Mouse (Mus musculus): ENCODE measurements around the gene Emc7. TPM values are rescaled to one million over a fixed set of nuclear protein-coding genes. Genes with fewer than 3 reads are reported as not detected.
"Not testable (repeated sequence)": the region's sequence is repeated elsewhere in the genome, so short reads cannot be mapped to it uniquely, and the experiment has no call there.

Emc7 gene
- polyA plus RNA-seq, 1 experiment from 2014 or later = 13.2 TPM

- no peak for ATAC-seq
- Histone ChIP-seq H3K4me2 (no peak overlapping the region), H3K27ac (no peak overlapping the region), H3K4me1 (no peaks in the 10 kb centered on the region), H3K27me3 (no peaks in the 10 kb centered on the region), H3K4me3 (no peak overlapping the region), H3K9ac (no peak overlapping the region), H3K36me3 (ENCODE audit: poor library complexity, severe bottlenecking) (no peaks in the 10 kb centered on the region), H3K9me3 (replicated peaks) (no peaks in the 10 kb centered on the region)
These were observed 6.2 kb upstream of the Emc7 start for GRCm38 (mm10) chr2:112448510-112449059.

GRCm38 (mm10) chr2:112449597-112450296 lies 5.0 kb upstream of the Emc7 start:
- ATAC-seq = no peak
- H3K4me2 ChIP-seq = no peak overlapping the region
- no peak overlapping the region for H3K9ac ChIP-seq
- H3K4me3 ChIP-seq = no peak overlapping the region
- no peaks in the 10 kb centered on the region for H3K9me3 ChIP-seq (replicated peaks)
- peaks cover 3% of the 10 kb centered on the region for H3K4me1 ChIP-seq
- 36% methylated on average over 4 of the region's 4 CpGs for WGBS
- H3K36me3 ChIP-seq (ENCODE audit: poor library complexity, severe bottlenecking) = no peaks in the 10 kb centered on the region
- no peaks in the 10 kb centered on the region for H3K27me3 ChIP-seq
- H3K27ac ChIP-seq = no peak overlapping the region

GRCm38 (mm10) chr2:112452513-112452912 lies 2.3 kb upstream of the Emc7 start:
- not testable (repeated sequence) for H3K27ac ChIP-seq; H3K9me3 ChIP-seq (replicated peaks); H3K9ac ChIP-seq; ATAC-seq; H3K4me2 ChIP-seq; H3K36me3 ChIP-seq (ENCODE audit: poor library complexity, severe bottlenecking); H3K27me3 ChIP-seq; H3K4me3 ChIP-seq
- peaks cover 18% of the 10 kb centered on the region for H3K4me1 ChIP-seq

GRCm38 (mm10) chr2:112454125-112454861 lies 504 bp upstream of the Emc7 start:
- no peaks in the 10 kb centered on the region for H3K36me3 ChIP-seq (ENCODE audit: poor library complexity, severe bottlenecking)
- 29% methylated on average over 17 of the region's 17 CpGs for WGBS
- no peak; the same call in 1 of the 2 replicates for ATAC-seq
- peak overlapping the region; percentile 89 for H3K4me3 ChIP-seq
- H3K27me3 ChIP-seq = no peaks in the 10 kb centered on the region
- H3K4me1 ChIP-seq = peaks cover 18% of the 10 kb centered on the region
- peak overlapping the region; percentile 75 for H3K27ac ChIP-seq
- H3K9ac ChIP-seq = peak overlapping the region; percentile 91
- H3K9me3 ChIP-seq (replicated peaks) = no peaks in the 10 kb centered on the region
- H3K4me2 ChIP-seq = peak overlapping the region; percentile 71

- peaks cover 13% of the 10 kb centered on the region for H3K4me1 ChIP-seq
- no peak overlapping the region for H3K27ac ChIP-seq
- no peak overlapping the region for H3K9ac ChIP-seq
- H3K4me3 ChIP-seq = no peak overlapping the region
- no peak for ATAC-seq
- H3K36me3 ChIP-seq (ENCODE audit: poor library complexity, severe bottlenecking) = peaks cover 28% of the 10 kb centered on the region
- H3K9me3 ChIP-seq (replicated peaks) = no peaks in the 10 kb centered on the region
- H3K4me2 ChIP-seq = no peak overlapping the region
- 93% methylated on average over 3 of the region's 3 CpGs for WGBS
- no peaks in the 10 kb centered on the region for H3K27me3 ChIP-seq
These were observed 5.8 kb downstream of the Emc7 start for GRCm38 (mm10) chr2:112460557-112460956.

GRCm38 (mm10) chr2:112469542-112469941 lies 14.7 kb downstream of the Emc7 start:
- no peak overlapping the region for H3K27ac ChIP-seq
- H3K4me3 ChIP-seq = no peak overlapping the region
- ATAC-seq = no peak
- H3K4me2 ChIP-seq = no peak overlapping the region
- H3K9me3 ChIP-seq (replicated peaks) = no peaks in the 10 kb centered on the region
- H3K4me1 ChIP-seq = no peaks in the 10 kb centered on the region
- no peaks in the 10 kb centered on the region for H3K27me3 ChIP-seq
- H3K36me3 ChIP-seq (ENCODE audit: poor library complexity, severe bottlenecking) = peaks cover 46% of the 10 kb centered on the region
- no peak overlapping the region for H3K9ac ChIP-seq

- 37% methylated on average over 5 of the region's 5 CpGs for WGBS
These were observed 16.2 kb downstream of the Emc7 start for GRCm38 (mm10) chr2:112470961-112471381.

GRCm38 (mm10) chr2:112472076-112472475 lies 17.3 kb downstream of the Emc7 start:
- Histone ChIP-seq H3K36me3 (ENCODE audit: poor library complexity, severe bottlenecking) (peaks cover 29% of the 10 kb centered on the region), H3K9me3 (replicated peaks) (no peaks in the 10 kb centered on the region), H3K27me3 (no peaks in the 10 kb centered on the region), H3K27ac (no peak overlapping the region), H3K9ac (no peak overlapping the region), H3K4me1 (no peaks in the 10 kb centered on the region), H3K4me2 (no peak overlapping the region), H3K4me3 (no peak overlapping the region)
- WGBS = 90% methylated on average over 2 of the region's 2 CpGs
- ATAC-seq = no peak

More at GRCm38 (mm10) chr2:112470961-112471381, 16.2 kb downstream of the Emc7 start:
- no peak overlapping the region for H3K4me3 ChIP-seq
- no peak for ATAC-seq
- H3K36me3 ChIP-seq (ENCODE audit: poor library complexity, severe bottlenecking) = peaks cover 40% of the 10 kb centered on the region
- H3K9ac ChIP-seq = no peak overlapping the region
- H3K4me2 ChIP-seq = no peak overlapping the region
- H3K27ac ChIP-seq = no peak overlapping the region
- H3K9me3 ChIP-seq (replicated peaks) = no peaks in the 10 kb centered on the region
- H3K4me1 ChIP-seq = no peaks in the 10 kb centered on the region
- H3K27me3 ChIP-seq = no peaks in the 10 kb centered on the region

- ATAC-seq = no peak
- Histone ChIP-seq H3K4me3 (no peak overlapping the region), H3K9ac (no peak overlapping the region), H3K4me1 (no peaks in the 10 kb centered on the region), H3K27me3 (no peaks in the 10 kb centered on the region), H3K27ac (no peak overlapping the region), H3K9me3 (replicated peaks) (no peaks in the 10 kb centered on the region), H3K4me2 (no peak overlapping the region), H3K36me3 (ENCODE audit: poor library complexity, severe bottlenecking) (0 out of 2 replicates have a peak, but pooled peaks cover 4% of the 10 kb centered on the region)
- 76% methylated on average over 5 of the region's 5 CpGs for WGBS
These were observed 20.4 kb downstream of the Emc7 start for GRCm38 (mm10) chr2:112474997-112475724.

GRCm38 (mm10) chr2:112476554-112476953 lies 21.8 kb downstream of the Emc7 start:
- H3K9me3 ChIP-seq (replicated peaks) = no peaks in the 10 kb centered on the region
- 85% methylated on average over 6 of the region's 6 CpGs for WGBS
- no peak for ATAC-seq
- H3K9ac ChIP-seq = no peak overlapping the region
- H3K27me3 ChIP-seq = no peaks in the 10 kb centered on the region
- H3K27ac ChIP-seq = no peak overlapping the region
- no peak overlapping the region for H3K4me2 ChIP-seq
- H3K36me3 ChIP-seq (ENCODE audit: poor library complexity, severe bottlenecking) = no peaks in the 10 kb centered on the region
- no peaks in the 10 kb centered on the region for H3K4me1 ChIP-seq
- H3K4me3 ChIP-seq = no peak overlapping the region

GRCm38 (mm10) chr2:112480669-112481068 lies 25.9 kb downstream of the Emc7 start, which contains the start of gene Chrm5:
Chrm5 (minus strand) TSS chr2:112480769.
- no peak within 1 kb of the TSS for H3K4me3 ChIP-seq
- no peak within 1 kb of the TSS for H3K27ac ChIP-seq
- no peaks in the 10 kb centered on the region for H3K36me3 ChIP-seq (ENCODE audit: poor library complexity, severe bottlenecking)
- WGBS = 92% methylated on average over 5 of the region's 5 CpGs
- no peaks in the 10 kb centered on the region for H3K4me1 ChIP-seq
- H3K27me3 ChIP-seq = no peaks in the 10 kb centered on the region
- no peak within 1 kb of the TSS for H3K9ac ChIP-seq
- no peaks in the 10 kb centered on the region for H3K9me3 ChIP-seq (replicated peaks)
- no peak for ATAC-seq
- no peak within 1 kb of the TSS for H3K4me2 ChIP-seq

GRCm38 (mm10) chr2:112481564-112481963 lies 26.8 kb downstream of the Emc7 start:
- H3K27ac ChIP-seq = no peak overlapping the region
- no peak overlapping the region for H3K4me3 ChIP-seq
- 0% methylated on average over 2 of the region's 2 CpGs for WGBS
- H3K4me1 ChIP-seq = no peaks in the 10 kb centered on the region
- no peak overlapping the region for H3K4me2 ChIP-seq
- no peaks in the 10 kb centered on the region for H3K27me3 ChIP-seq
- H3K36me3 ChIP-seq (ENCODE audit: poor library complexity, severe bottlenecking) = no peaks in the 10 kb centered on the region
- H3K9me3 ChIP-seq (replicated peaks) = no peaks in the 10 kb centered on the region
- no peak overlapping the region for H3K9ac ChIP-seq
- peak; percentile 58; the same call in 1 of the 2 replicates for ATAC-seq

All from forebrain, embryonic 13.5 days (tissue).